7 mouse cellular contexts compared by ENCODE assay signal in genomic region chr9:43742902-43743646, GRCm38 (mm10). TPM values are rescaled to one million over a fixed set of nuclear protein-coding genes. Genes with fewer than 3 reads are reported as not detected.
DNase-seq lines count a peak whose midpoint lies in the region; ATAC-seq and TF ChIP-seq lines count a peak whose summit lies in the region.

No protein-coding gene starts in this region.

- WGBS in embryonic facial prominence, embryonic 15.5 days = 2% methylated on average over 27 of the region's 27 CpGs
- WGBS in heart, embryonic 15.5 days = 1% methylated on average over 27 of the region's 27 CpGs
- WGBS in kidney, postnatal 0 days = 1% methylated on average over 27 of the region's 27 CpGs

- H3K9ac ChIP-seq in embryonic facial prominence, embryonic 15.5 days = peak overlapping the region; percentile 88
- peak overlapping the region; percentile 74 for H3K9ac ChIP-seq in heart, embryonic 15.5 days
- H3K9ac ChIP-seq in kidney, postnatal 0 days (ENCODE audit: low read depth, low read length) = peak overlapping the region; percentile 81

- peak; percentile 36 for DNase-seq in MEL-GATA-1-ER (ENCODE audit: extremely low read depth, low read depth)
- peak; percentile 89 for DNase-seq in adrenal gland, postnatal 10 days
- DNase-seq in kidney, postnatal 0 days (ENCODE audit: low spot score) = peak; percentile 82
- DNase-seq in lung, postnatal 36 days = peak; percentile 92
- peak; percentile 18 for DNase-seq in splenic B cell, adult 2 months (ENCODE audit: low read depth, low spot score)

- H3K4me1 ChIP-seq in embryonic facial prominence, embryonic 15.5 days = peaks cover 42% of the 10 kb centered on the region
- H3K4me1 ChIP-seq in heart, embryonic 15.5 days (replicated peaks) = peaks cover 30% of the 10 kb centered on the region
- peaks cover 18% of the 10 kb centered on the region; the same call in 1 of the 2 replicates for H3K4me1 ChIP-seq in kidney, postnatal 0 days (replicated peaks; ENCODE audit: insufficient read depth, low read length)

- H3K4me2 ChIP-seq in embryonic facial prominence, embryonic 15.5 days (replicated peaks) = peak overlapping the region; percentile 94
- peak overlapping the region; percentile 98 for H3K4me2 ChIP-seq in heart, embryonic 15.5 days
- H3K4me2 ChIP-seq in kidney, postnatal 0 days (ENCODE audit: low read length) = peak overlapping the region; percentile 99

- no peaks in the 10 kb centered on the region for H3K9me3 ChIP-seq in embryonic facial prominence, embryonic 15.5 days (replicated peaks)
- H3K9me3 ChIP-seq in heart, embryonic 15.5 days (replicated peaks) = no peaks in the 10 kb centered on the region
- H3K9me3 ChIP-seq in kidney, postnatal 0 days (replicated peaks; ENCODE audit: low read length) = no peaks in the 10 kb centered on the region

- no peak for TF ChIP-seq CTCF in kidney, postnatal 0 days (IDR thresholded peaks at IDR 0.05; ENCODE audit: low read depth)

- no peak for ATAC-seq in embryonic facial prominence, embryonic 15.5 days (ENCODE audit: insufficient number of reproducible peaks, low FRiP score, low TSS enrichment, low read depth)
- 0 out of 2 replicates have a peak, but pooled peaks have one; percentile 41 for ATAC-seq in heart, embryonic 15.5 days (replicated peaks; ENCODE audit: insufficient number of reproducible peaks, insufficient read depth, low FRiP score, low read depth)
- 0 out of 2 replicates have a peak, but pooled peaks have one; percentile 41 for ATAC-seq in kidney, postnatal 0 days (replicated peaks; ENCODE audit: low FRiP score, low read depth)

- H3K36me3 ChIP-seq in embryonic facial prominence, embryonic 15.5 days = no peaks in the 10 kb centered on the region
- no peaks in the 10 kb centered on the region for H3K36me3 ChIP-seq in heart, embryonic 15.5 days
- no peaks in the 10 kb centered on the region for H3K36me3 ChIP-seq in kidney, postnatal 0 days (ENCODE audit: insufficient read depth, low read length)
- no peaks in the 10 kb centered on the region for H3K36me3 ChIP-seq in splenic B cell, adult 2 months (ENCODE audit: control insufficient read depth, insufficient read depth, low read length, poor library complexity, severe bottlenecking)

- H3K27me3 ChIP-seq in embryonic facial prominence, embryonic 15.5 days = no peaks in the 10 kb centered on the region
- peaks cover 34% of the 10 kb centered on the region for H3K27me3 ChIP-seq in heart, embryonic 15.5 days
- H3K27me3 ChIP-seq in kidney, postnatal 0 days (ENCODE audit: insufficient read depth, low read length) = no peaks in the 10 kb centered on the region
- H3K27me3 ChIP-seq in splenic B cell, adult 2 months (ENCODE audit: control insufficient read depth, insufficient read depth, low read length, poor library complexity, severe bottlenecking) = no peaks in the 10 kb centered on the region

- H3K4me3 ChIP-seq in embryonic facial prominence, embryonic 15.5 days (replicated peaks) = peak overlapping the region; percentile 85
- peak overlapping the region; percentile 81 for H3K4me3 ChIP-seq in heart, embryonic 15.5 days
- peak overlapping the region; percentile 82 for H3K4me3 ChIP-seq in kidney, postnatal 0 days (replicated peaks; ENCODE audit: low read depth, low read length)

- H3K27ac ChIP-seq in embryonic facial prominence, embryonic 15.5 days (replicated peaks) = peak overlapping the region; percentile 97
- H3K27ac ChIP-seq in heart, embryonic 15.5 days = peak overlapping the region; percentile 90
- H3K27ac ChIP-seq in kidney, postnatal 0 days = peak overlapping the region; percentile 86

RNA-seq across cellular contexts. Expression of gene Nectin1, which starts 0.7 kb away (rescaled TPM):
- 10 to 100 TPM; 18.2 to 21.7 TPM for total RNA-seq in adrenal gland, postnatal 10 days (2021)
- polyA plus RNA-seq in embryonic facial prominence, embryonic 15.5 days (2015; fragmentation: Nextera tagmentation; extraction: Ambion mirVana) = 13.4 and 15.1 TPM in 2 replicates
- polyA plus RNA-seq in heart, embryonic 15.5 days (2015; fragmentation: Nextera tagmentation; extraction: Ambion mirVana) = 1.0 and 2.9 TPM in 2 replicates
- polyA plus RNA-seq in kidney, postnatal 0 days (2015; fragmentation: Nextera tagmentation; extraction: Ambion mirVana) = 3.7 and 3.9 TPM in 2 replicates

Comparison
In these comparisons a context has a peak if more than half of its experiments do, and no peak if none do; other contexts are left out.
1. DNase-seq: peak in every context shown above with its lines; median percentile 92 in lung, postnatal 36 days; 89 in adrenal gland, postnatal 10 days; 82 in kidney, postnatal 0 days; 36 in MEL-GATA-1-ER; 18 in splenic B cell, adult 2 months.